Mouse (Mus musculus): Measurements from ENCODE around the gene Gramd4.

The Gramd4 gene

DNA sequence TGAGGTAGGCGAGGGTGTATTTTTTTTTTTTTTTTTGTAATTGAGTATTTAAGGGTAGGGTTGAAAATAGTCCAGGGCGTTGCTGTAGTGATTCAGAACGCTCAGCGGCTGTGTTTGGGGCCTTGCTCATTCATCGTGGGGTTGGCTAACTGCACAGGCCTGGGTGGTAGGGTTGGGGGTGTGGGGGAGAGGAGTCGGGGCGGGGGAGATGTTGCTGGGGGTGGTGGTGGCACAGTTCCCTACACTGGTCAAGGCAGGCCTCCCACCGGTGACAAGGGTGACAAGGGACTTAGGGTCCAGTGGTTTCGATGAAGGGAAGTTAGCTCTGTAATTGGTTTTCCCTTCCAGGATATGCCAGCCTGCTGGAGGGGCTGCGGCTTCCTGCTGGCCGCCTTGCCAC, 12.9 kb downstream of the Gramd4 start:
- DNase-seq (ENCODE audit: low spot score in 2 of 2): no peak

DNA sequence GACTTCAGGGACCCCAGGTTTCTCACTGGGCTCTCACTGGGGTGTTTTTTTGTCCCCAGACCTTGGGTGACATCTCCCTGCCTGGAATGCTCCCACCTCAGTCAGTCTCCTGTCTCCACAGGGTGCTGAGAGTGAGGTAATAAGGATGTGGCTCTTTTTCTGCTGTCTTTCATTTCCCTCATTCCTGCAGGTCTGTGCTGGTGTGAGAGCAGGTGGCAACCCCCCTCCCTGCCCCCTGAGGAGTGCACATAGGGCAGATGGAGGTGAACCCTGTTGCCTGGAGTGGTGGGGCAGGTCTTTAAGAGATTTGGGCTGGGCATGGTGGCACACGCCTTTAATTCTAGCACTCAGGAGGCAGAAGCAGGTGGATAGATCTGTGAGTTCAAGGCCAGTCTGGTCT, 13.7 kb downstream of the Gramd4 start:
- no peak for DNase-seq (ENCODE audit: low spot score in 2 of 2)

DNA sequence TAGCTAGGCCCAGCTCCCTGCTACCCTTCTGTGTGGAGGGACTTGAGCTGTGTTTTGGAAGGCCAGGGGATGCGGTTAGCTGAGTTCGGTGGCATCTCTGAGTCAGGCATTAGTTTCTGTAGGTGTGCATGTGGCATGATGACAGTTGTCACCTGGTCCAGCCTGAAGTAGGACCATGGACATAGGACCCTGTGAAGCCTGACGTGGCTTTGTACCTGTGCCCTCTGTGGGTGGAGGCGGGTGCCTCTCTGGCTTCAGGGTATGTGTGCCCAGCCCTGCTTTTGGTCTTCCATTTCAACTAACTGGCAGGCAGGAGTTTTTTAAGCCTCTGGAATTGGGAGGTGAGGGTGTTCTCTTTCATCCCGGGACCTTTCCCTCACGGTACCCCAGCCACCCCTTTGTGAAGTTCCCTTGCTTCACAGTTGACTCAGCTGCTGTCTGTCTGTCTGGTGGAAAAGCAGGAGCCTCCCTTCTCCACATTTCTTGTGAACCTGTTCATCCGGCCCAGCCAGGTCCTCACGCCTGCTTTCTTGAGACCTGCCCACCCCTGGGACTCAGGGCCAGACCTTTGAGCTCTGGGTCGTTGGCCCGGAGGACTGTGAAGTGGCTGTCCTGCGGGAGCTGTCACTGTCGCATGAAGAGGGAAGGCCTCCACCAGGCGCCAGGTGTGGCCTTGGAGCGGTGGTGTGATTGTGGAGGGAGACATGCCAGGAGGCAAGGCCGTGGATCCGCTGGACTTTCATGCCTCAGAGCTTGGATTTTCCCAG, 16.9 kb downstream of the Gramd4 start:
- DNase-seq (ENCODE audit: low spot score in 2 of 2): no peak

DNA sequence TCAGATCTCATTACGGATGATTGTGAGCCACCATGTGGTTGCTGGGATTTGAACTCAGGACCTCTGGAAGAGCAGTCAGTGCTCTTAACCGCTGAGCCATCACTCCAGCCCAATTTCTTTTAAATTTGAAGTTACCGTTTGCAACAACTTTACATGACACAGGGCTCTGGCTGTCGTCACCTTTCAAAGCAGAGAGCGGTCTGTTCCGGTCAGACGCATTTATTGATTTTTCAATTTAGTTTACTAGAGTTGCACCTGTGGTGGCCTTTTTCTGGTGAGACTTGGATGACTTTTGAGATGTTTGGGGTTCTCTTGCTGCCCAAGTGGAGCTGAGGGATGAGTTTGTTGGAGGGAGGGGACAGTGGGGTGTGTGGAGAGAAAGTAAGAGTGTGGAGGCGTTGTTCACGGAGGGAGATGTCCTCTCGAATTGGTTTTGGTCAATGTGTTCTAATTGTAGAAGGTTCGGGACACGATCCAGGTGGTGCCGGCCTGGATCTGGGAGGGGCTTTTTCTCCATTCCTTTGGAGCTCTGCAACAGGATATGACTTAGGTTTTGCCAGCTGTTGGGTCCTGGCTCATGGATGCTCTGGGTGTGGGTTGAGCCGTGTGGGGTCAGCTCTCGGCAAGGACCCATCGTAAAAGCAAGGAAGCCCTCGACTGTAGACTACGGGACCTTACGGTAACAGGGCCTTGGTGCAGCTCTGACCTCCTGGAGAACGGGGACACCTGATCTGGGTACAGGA, 18.0 kb downstream of the Gramd4 start:
- DNase-seq (ENCODE audit: low spot score in 2 of 2): no peak

DNA sequence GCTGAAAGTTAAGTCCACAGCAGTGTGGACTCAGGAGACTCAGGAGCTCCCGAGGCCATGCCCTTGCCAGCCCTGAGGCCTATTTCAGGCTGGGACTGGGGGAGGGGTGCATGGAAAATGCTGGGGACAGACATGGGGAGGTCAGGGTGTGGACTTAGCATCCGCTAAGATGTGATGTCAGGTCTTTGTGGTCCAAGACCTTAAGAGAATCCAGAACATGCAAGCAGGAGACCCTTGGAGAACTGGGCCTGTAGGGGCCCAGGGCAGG, 18.5 kb downstream of the Gramd4 start:
- no peak for DNase-seq (ENCODE audit: low spot score in 2 of 2)

DNA sequence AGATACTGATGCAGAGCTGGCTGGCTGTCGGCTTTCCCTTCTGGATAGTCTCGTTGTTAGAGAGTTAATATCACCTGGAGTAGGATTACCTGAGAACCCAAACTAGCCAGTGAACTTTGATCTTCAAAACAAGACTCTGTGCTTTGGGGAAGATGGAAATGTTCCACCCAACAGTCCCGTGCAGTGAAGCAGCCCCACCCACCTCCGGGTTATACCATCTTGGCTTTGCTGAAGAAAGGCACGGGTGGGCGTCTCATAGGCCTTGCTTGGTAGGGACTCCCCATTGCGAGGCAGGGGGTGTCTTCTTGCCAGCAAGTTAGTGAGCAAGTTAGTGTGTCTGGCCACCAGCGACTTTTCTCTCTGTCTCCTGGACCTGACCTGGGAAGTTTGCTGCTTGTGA, 18.9 kb downstream of the Gramd4 start:
- no peak for DNase-seq (ENCODE audit: low spot score in 2 of 2)

DNA sequence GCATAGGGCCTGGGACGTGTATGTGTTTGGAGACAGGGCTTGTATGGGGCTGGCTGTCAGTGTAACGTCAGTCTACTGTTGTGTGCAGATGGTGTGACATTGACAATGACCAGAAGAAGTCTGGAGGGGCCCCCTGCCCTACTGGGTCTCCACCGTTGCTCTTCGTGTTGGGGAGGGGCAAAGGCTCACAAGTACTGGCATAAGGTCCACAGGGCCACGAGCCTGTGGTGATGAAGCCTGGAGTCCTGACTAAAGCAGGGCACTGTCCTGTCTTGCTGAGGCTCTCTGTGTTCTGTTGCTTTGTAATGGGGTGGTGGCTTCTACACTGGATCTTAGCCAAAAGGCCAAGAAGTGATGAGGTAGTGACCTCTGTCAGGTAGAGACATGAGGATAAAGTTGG, 20.4 kb downstream of the Gramd4 start:
- no peak for DNase-seq (ENCODE audit: low spot score in 2 of 2)

DNA sequence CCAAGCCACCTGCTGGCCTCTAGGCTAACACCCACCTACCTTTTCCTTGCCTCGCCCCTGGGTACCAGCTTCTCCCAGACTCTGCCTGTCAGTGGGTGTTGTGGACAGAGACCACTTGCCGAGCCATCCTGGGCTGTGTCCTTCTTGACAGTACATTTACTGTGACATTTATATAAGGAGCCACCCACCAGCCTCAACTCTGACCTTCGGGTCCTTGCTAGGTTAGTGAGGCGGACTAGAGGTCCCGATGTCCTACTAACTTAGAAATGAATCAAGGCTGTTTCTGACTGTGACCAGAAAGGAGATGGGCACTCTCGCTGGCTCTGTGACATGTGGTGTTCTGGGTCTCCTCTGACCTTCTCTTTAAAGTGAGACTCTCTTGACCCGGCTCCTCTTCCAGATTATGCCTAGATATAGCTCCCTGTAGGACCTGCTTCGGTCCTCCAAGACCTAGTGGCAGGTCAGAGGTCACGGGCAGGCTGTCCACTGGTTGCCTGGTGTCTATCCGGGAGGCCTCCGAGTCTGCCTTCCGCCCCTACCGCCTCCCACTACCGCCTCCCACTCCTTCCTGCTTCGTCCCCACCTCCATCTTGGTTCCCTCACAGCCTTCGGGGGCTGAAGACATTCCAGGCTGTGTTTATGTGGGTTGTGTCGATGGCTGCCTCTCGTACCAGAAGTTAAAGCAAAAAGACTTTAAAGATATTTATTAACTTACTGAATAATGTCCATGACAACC, 21.2 kb downstream of the Gramd4 start:
- DNase-seq (ENCODE audit: low spot score in 2 of 2): no peak

DNA sequence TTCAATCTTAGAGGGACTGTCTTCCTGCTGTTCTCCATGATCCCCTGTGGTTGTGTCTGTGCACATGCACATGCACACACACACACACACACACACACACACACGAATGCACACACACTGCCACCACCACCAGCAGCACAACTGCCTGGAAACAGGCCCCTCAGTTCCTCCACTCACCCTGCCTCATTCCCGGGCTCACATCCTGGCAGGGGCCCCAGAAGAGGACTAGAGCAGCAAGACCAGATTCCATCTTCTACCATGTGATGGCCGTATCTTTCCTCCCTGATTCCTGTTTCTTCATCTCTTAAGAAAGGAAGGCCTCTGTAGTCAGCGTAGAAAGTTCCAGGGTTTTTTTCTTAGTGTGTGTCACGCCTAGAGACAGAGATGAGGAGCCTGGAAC, 22.0 kb downstream of the Gramd4 start:
- no peak for DNase-seq (ENCODE audit: low spot score in 2 of 2)

DNA sequence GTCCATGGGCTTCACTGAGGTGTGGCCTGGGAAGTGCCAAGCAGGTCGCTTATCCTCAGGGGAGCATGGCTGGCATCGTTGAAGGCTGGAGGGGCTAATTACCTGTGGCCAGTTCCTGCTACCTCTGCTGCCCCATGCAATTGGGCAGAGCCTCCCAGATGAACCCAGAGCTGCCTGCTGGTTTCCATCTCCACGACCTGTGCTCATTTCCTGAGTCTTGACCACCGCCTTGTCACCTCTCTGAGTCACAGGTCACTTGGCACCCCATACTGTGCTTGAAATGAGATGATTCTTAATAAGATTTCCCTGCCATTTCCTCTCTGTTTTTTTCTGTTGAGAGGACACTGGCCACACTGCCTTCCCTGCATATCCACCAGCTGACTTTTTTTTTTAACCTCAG, 22.4 kb downstream of the Gramd4 start:
- DNase-seq (ENCODE audit: low spot score in 2 of 2): no peak

DNA sequence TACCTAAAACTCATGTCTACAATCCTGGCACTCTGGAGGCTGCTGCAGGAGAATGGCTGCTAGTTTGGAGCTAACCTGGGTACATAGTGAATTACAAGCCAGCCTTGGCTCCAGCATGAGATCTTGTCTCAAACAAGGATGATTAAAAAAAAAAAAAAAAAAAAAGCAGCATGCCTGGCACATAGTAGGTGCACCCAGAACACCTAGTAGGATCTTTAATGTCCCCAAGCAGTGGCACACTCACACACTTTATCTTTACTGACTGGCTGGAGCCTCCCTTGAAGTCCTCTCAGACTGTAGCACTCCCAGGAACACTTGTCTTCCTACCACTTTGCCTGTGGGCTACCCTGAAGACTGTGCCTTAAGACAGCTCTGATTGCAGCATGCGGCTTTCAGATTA, 22.9 kb downstream of the Gramd4 start:
- DNase-seq (ENCODE audit: low spot score in 2 of 2): no peak

DNA sequence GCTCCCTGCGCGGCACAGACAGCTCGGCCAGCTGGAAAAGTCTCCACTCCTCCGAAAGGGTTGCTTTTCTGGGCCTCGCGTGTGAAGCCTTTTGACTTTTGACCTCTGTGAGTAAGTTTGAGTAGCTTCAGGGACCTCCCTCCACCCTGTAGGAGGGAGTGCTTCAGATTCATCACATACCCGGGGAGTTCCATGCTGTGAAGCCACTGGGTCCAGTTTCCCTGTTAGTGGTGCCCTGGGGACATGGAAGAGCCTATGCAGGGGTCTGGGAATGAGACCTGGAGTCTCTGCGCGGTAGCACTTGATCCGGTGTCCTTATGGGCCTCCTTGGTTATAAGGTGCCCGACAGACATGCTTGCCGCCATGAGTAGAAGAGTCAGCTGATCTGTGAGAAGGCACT, 24.2 kb downstream of the Gramd4 start:
- no peak for DNase-seq (ENCODE audit: low spot score in 2 of 2)

DNA sequence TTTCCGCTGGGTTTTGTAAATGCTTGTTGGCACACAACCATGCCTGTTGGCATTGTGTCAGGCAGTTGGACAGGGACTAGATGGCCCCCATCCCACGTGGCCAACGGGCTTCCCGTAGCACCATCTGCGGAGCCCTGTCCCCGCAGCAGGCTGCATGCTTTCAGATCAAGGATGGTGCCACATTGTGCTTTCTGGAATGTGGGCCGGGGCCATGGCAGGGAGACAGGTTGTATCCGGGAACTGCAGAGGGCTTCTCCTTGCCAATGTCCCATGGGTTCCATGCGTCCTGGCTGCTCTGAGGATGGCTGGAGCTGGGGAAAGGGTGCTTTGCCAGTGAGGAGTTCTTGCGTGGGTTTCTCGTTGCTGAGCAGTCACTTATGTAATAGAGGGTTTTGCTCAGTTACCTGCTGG, 25.1 kb downstream of the Gramd4 start:
- DNase-seq (ENCODE audit: low spot score in 2 of 2): no peak

DNA sequence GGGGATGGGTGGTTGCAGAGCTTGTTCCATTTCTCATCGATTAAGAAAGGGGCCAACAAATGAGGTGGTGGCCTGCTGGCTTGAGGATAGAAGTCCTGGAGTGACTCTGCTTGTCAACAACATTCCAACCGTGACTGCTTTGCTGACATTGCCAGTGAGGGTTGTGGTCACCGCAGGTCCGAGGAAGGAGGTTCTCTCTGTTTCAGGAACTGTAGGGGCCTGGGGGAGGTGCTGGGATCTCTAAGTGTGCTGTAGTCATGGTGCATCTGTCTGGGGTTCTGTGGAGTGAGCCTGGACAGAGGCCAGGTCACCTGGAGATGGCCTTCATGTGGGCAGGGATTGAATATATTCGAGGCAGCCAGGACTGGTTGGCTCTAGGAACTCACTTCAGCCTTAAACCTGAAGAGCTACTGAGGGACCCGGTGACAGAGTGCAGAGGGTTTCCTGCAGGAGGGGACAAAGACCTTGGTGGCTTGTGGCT, 25.8 kb downstream of the Gramd4 start:
- DNase-seq (ENCODE audit: low spot score in 2 of 2): no peak

DNA sequence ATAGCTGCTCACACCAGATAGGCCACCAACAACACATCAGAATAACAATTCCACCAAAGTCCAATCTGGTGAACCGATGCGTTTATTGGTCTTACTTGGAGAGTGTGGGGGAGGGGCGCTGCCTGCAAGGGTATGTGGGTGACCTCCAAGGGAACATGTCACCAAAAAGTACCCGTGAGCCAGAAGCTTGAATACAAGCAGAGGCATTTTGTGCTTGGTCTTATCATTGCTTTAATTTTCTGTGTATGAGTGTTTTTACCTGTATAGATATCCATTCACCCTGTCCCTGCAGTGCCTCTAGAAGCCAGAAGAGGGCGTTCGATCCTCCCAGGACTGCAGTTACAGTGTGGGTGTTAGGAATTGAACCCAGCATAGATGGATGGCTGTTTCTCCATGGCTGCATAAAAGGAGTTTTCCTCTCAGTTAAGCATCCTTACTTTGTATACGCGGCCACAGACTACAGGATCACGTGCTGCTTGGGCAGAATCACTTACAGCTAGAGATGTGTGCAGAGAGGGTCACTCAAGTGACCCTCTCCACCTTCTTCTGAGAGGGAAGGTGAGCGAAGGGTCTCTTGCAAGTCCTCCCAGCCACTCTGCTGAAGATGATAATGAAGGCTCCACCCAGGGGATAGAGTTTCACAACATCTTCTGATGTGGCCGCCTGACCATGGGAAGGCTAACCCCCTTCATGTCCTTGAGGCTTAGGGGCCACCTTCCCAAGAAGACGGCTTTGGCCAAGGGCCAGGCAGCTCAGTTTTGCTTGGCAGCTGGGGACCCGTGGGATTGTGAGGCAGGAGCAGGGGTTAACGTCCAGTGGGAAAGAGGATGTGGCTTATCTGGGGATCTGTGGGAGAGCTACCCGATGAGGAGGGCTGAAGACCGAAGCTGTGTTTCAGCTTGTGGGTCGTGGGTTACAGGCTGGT, 28.1 kb downstream of the Gramd4 start:
- no peak for DNase-seq (ENCODE audit: low spot score in 2 of 2)

DNA sequence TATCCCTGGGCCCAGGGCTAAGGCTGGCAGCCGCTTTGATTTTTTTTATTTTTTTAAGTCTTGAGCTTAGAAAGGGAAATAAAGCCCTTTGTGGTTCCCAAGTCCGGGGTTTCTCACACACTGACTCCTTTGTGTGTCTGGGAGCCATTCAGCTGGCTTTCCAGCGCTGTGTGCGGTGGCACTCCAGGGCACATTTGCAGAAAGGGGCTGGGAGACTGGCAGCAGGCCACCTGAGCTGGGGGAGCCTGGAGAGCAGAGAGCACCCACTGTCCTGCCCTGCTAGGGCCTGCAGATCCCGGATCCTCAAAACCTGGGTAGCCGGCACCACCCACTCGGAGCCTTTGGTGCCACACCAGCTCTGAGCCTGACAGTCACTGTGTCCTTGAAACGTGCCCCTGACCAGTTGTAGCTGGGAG, 28.8 kb downstream of the Gramd4 start:
- peak in 1 of 2 experiments; percentile 71 for DNase-seq (ENCODE audit: low spot score in 2 of 2)

DNA sequence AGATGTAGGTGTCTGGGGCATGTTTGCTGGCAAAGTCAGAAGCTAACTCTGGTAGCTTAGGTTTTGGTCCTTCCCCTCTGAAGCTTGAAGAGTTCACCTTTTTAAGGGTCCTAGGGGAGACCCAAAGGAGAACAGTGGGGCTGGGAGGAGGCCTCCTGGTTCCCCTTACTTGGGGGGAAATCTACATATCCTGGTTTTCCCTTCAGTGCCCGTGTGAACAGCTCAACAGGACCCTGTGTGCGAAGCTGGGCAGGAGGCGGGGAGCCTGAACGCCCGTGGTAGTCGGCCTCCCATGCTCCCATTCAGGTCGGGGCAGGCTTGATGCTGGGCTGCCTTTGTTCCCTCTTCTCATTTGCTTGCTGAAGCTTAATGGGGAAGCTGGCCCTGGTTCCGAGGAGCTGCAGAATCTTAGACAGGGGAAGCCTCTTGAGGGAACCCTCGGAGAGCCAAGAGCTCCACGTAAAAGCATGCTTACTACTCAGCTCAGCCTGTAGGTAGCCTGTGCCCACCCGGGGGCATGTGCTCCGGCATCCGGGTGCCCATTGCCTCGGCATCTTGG, 30.2 kb downstream of the Gramd4 start:
- no peak for DNase-seq (ENCODE audit: low spot score in 2 of 2)

DNA sequence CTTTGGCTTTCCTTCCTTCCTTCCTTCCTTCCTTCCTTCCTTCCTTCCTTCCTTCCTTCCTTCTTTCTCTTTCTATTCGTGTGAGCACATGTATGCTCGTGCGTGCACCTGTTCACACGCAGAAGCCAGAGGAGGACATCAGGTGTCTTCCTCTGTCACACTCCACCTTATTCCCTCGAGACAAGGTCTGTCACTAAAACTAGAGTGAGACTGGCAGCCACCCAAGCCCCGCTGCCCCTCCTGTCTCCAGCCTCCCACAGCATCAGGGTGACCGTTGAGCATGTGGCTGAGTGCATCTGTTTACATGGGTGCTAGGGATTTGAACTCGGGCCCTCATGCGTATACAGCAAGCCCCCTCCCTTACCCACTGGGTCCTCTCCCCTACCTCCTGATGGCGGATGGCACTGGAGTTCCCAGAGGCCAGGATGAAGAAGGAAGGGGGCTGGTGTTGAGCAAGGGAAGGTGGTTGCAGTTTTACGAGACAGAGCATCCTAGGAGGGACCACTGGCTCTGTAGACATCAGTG, 30.8 kb downstream of the Gramd4 start:
- DNase-seq (ENCODE audit: low spot score in 2 of 2): no peak

DNA sequence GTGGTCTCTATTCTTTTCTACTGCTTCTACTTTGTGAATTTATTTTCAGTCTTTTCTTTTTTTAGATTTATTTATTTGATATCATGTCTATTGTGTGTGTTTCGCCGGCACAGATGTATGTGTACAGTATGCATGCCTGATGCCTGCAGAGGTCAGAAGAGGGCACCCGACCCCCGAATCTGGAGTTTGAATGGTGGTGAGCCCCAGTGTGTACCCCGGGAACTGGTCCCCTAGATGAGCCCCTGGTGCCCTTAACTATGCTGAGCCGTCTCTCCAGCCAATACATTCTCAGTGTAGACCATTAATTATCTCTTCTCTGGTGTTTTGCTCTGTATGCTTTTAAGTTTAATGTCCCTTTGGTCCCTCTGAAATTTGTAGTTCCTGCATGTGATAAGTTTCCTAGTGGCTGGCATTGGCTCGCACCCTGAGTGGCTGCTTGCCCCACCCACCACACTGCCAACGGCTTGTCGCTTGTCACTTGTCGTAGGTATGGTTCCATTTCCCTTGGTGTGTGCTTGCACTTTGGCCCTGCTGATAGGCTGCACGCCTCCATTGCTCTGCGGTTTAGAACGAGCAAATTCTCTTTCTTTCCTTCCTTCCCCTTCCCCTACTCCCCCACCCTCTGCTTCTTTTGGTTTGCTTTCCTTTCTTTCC, 31.7 kb downstream of the Gramd4 start:
- no peak for DNase-seq (ENCODE audit: low spot score in 2 of 2)

DNA sequence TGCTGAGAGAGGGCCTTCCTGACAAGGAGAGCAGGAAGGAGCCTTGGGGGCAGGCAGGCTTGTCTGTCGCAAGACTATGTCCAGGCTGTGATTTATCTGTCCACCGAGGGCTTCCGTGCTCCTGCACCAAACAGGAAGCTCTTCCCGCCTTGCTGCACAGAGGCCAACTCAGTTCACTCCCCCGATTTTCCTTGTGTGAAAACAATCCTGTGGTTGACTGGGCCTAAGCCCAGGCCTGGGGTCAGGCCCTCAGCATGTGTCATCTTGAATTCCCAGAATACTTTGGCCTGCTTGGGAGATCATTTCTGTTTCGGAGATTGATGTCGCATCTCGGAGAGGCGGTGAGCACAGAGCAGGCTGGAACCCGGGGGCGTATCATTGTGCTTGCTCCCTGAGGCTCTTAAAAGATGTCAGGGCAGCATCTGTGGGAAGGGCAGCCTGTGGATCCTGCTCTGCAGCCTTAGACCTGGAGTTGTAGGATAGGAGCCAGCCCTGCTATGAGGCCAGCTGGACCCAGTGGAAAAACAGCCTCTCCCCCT, 32.6 kb downstream of the Gramd4 start:
- no peak for DNase-seq (ENCODE audit: low spot score in 2 of 2)
